Mouse (Mus musculus): ENCODE measurements at regions not wholly inside any gene's neighbourhood (a gene's known extent, or its start where the extent isn't known, plus 50 kb on each side); places are given as distances from the start of the nearest gene placed in this dataset.

DNA sequence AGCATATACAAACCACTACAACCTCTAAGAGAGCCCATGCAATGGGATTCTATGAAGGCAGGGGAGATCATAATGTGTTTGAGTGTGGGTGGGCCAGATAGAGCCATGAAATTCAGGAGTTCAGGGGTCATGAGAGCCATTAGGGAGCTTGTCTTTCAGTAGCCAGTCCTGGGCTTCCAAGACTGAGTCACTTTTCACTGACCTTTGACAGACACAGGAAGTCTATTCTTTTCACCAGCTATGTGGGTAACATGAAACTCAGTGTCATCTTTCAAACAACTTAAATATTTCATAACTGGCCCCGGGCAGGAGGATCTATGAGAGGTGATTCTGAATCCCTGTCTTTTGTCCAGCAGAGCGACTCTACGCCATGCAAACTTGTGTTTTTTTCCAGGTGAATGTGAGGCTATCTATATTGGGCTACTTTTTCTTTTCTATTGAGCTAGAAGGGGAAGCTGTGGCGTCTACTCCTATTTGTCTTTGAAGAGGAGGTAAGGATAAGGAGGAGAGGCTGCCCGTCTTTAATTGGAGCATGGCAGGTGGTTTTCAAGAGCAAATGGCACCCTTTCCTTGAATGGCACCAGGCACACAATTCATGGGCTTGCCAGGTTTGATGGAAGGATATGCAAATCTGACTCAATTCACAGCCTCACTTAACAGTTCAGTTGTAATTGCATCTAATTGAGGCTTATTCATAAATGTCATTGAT, 95.6 kb upstream of the Chd2 start:
- TF ChIP-seq CTCF (conservative IDR thresholded peaks at IDR 0.05; ENCODE audit: low read length): no peak
- TF ChIP-seq POU5F1 (IDR thresholded peaks at IDR 0.05; ENCODE audit: borderline replicate concordance, low read length): no peak
